Comparison of ENCODE assay signal across 9 mouse cellular contexts in genomic region chr12:111162312-111163061, GRCm38 (mm10). TPM values are rescaled to one million over a fixed set of nuclear protein-coding genes. Genes with fewer than 3 reads are reported as not detected.
DNase-seq lines count a peak whose midpoint lies in the region; ATAC-seq and TF ChIP-seq lines count a peak whose summit lies in the region.
"Had no signal": no experiment of that assay in that cellular context is flagged by ENCODE, and none has a peak within 500 bp of the region (broad histone marks: within the 10 kb centered on the region; RNA-seq: fewer than 3 reads in every experiment).

No protein-coding gene starts in this region.

- H3K27me3 ChIP-seq in heart, postnatal 0 days (ENCODE audit: control insufficient read depth, insufficient read depth, low read length): no peaks in the 10 kb centered on the region
- H3K27me3 ChIP-seq in stomach, embryonic 14.5 days (ENCODE audit: control insufficient read depth, insufficient read depth, low read length): no peaks in the 10 kb centered on the region

- 0 out of 2 replicates have a peak overlapping the region, but pooled peaks have one; percentile 20 for H3K27ac ChIP-seq in heart, postnatal 0 days (ENCODE audit: low read depth)
- H3K27ac ChIP-seq in stomach, embryonic 14.5 days (ENCODE audit: low read length): peak overlapping the region; percentile 10; the same call in 1 of the 2 replicates

- no peaks in the 10 kb centered on the region for H3K9me3 ChIP-seq in heart, postnatal 0 days (replicated peaks; ENCODE audit: control insufficient read depth, low read length)
- no peaks in the 10 kb centered on the region for H3K9me3 ChIP-seq in stomach, embryonic 14.5 days (ENCODE audit: control insufficient read depth, low read depth, low read length)

- peak overlapping the region; percentile 17 for H3K4me3 ChIP-seq in heart, postnatal 0 days (ENCODE audit: low read depth, low read length)
- H3K4me3 ChIP-seq in stomach, embryonic 14.5 days (ENCODE audit: low read depth, low read length): peak overlapping the region; percentile 5; the same call in 1 of the 2 replicates

- H3K4me1 ChIP-seq in heart, postnatal 0 days (ENCODE audit: control insufficient read depth, insufficient read depth): 0 out of 2 replicates have a peak, but pooled peaks cover 22% of the 10 kb centered on the region
- peaks cover 31% of the 10 kb centered on the region for H3K4me1 ChIP-seq in stomach, embryonic 14.5 days (ENCODE audit: control insufficient read depth, insufficient read depth, low read length)

- TF ChIP-seq CTCF in heart, postnatal 0 days (IDR thresholded peaks at IDR 0.05; ENCODE audit: low read depth): no peak

- ATAC-seq in heart, postnatal 0 days (ENCODE audit: insufficient read depth, low read depth): peak; percentile 53
- ATAC-seq in stomach, embryonic 14.5 days (ENCODE audit: insufficient number of reproducible peaks, insufficient read depth, low FRiP score, low read depth): no peak
- ATAC-seq in cerebellum, adult (ENCODE audit: insufficient number of reproducible peaks, low FRiP score, low TSS enrichment): no peak

- DNase-seq in cerebellum, postnatal 10 days: peak; percentile 76 to 77
- DNase-seq in cerebellum, adult 11 months: no peak
- DNase-seq in embryo, embryonic 11.5 days (ENCODE audit: low read depth, low spot score): peak; percentile 55
- DNase-seq in heart, postnatal 0 days (ENCODE audit: low spot score): peak; percentile 76
- peak; percentile 42 to 61 for DNase-seq in layer of hippocampus, postnatal 10 days (ENCODE audit: low spot score in 2 of 2)
- peak; percentile 48 to 49 for DNase-seq in lung, postnatal 4 days

- peak overlapping the region; percentile 57 for H3K4me2 ChIP-seq in heart, postnatal 0 days (ENCODE audit: low read depth, low read length)
- peak overlapping the region; percentile 37 for H3K4me2 ChIP-seq in stomach, embryonic 14.5 days (replicated peaks; ENCODE audit: low read depth, low read length)

- WGBS in heart, postnatal 0 days: 12% methylated on average over 16 of the region's 16 CpGs
- WGBS in stomach, embryonic 14.5 days: 11% methylated on average over 16 of the region's 16 CpGs

- TF ChIP-seq EP300 in heart, postnatal 0 days (IDR thresholded peaks at IDR 0.05; ENCODE audit: low read depth): no peak

- no peaks in the 10 kb centered on the region for H3K36me3 ChIP-seq in heart, postnatal 0 days (replicated peaks; ENCODE audit: control insufficient read depth, insufficient read depth, low read length)
- no peaks in the 10 kb centered on the region for H3K36me3 ChIP-seq in stomach, embryonic 14.5 days (ENCODE audit: control insufficient read depth, insufficient read depth, low read length)

- H3K9ac ChIP-seq in heart, postnatal 0 days (replicated peaks; ENCODE audit: low read depth, low read length): no peak overlapping the region
- H3K9ac ChIP-seq in stomach, embryonic 14.5 days (replicated peaks; ENCODE audit: low read depth, low read length): no peak overlapping the region

RNA-seq across cellular contexts. Expression of gene Traf3, which starts 3.7 kb away (rescaled TPM):
- total RNA-seq in heart, postnatal 0 days (2014; rRNA removed; ENCODE audit: low replicate concordance): 7.2 and 8.3 TPM in 2 replicates
- polyA plus RNA-seq in heart, postnatal 0 days (2015; fragmentation: Nextera tagmentation; extraction: Ambion mirVana): 2.9 and 3.2 TPM in 2 replicates
- total RNA-seq in layer of hippocampus, postnatal 10 days (2021): 10 to 100 TPM; 94.1 to 99.9 TPM
- polyA plus RNA-seq in stomach, embryonic 14.5 days (2014; fragmentation: Nextera tagmentation; extraction: Ambion mirVana): 11.4 and 13.0 TPM in 2 replicates

RNA-seq across cellular contexts. Expression of gene 4930595D18Rik, which starts 21.8 kb away (rescaled TPM):
- total RNA-seq in heart, postnatal 0 days (2014; rRNA removed; ENCODE audit: low replicate concordance): not detected in 2 replicates
- polyA plus RNA-seq in heart, postnatal 0 days (2015; fragmentation: Nextera tagmentation; extraction: Ambion mirVana): not detected in 2 replicates
- total RNA-seq in layer of hippocampus, postnatal 10 days (2021): not detected
- polyA plus RNA-seq in stomach, embryonic 14.5 days (2014; fragmentation: Nextera tagmentation; extraction: Ambion mirVana): not detected in 2 replicates
- total RNA-seq: liver, adult 2 months had no signal
- polyA plus RNA-seq: liver, adult 2 months had no signal

Comparison
In these comparisons a context has a peak if more than half of its experiments do, and no peak if none do; other contexts are left out.
1. RNA of gene Traf3, which starts 3.7 kb away (total RNA-seq): 94.1 to 99.9 TPM in layer of hippocampus, postnatal 10 days; 7.2 to 8.3 TPM in heart, postnatal 0 days; every median in the first group is over 10 times any median in the second.